Mouse (Mus musculus): Measurements from ENCODE around the gene Apbb2.

DNA sequence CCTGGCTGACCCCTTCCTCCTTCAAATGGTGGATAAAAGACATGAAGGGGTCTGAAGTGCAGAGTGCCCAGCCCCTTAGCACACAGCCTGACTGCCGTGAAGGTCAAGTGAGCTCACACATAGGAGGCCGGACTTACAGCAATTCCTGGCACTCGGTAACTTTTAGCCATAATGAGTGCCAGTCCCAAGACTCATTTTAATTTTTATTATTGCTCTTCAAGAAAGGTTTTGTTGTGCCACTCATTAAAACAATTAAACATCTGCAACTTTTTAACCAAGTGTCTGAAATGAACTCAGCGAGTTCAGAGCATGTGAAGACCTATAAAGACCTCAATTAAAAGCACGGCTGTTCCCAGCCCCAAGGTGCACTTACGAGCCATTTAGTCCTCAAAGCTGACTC, 239.6 kb downstream of the Apbb2 start:
- no peak for TF ChIP-seq POLR2A (IDR thresholded peaks at IDR 0.05; ENCODE audit: borderline replicate concordance, insufficient read depth, low read length)
- no peak for TF ChIP-seq CTCF (IDR thresholded peaks at IDR 0.05; ENCODE audit: borderline replicate concordance, insufficient read depth, low read depth, low read length)
